Mouse (Mus musculus) frontal cortex, postnatal 25 days (tissue): ENCODE results near the gene Wdr62.
A peak's percentile ranks its signal among the peaks of the same experiment; 100 is the strongest.

ENCODE experiments used
- DNase-seq, 2 experiments: peaks; one replicate each; pipeline ENCODE4 v3.0.0; 2022; ENCODE audit warnings: low spot score in 2 of 2

Wdr62 gene

GRCm38 (mm10) chr7:30306083-30306779 is 26.0 kb upstream of the Wdr62 start:
- DNase-seq = no peak

- DNase-seq = no peak
These were observed 20.7 kb upstream of the Wdr62 start for GRCm38 (mm10) chr7:30300914-30301313.

GRCm38 (mm10) chr7:30297266-30297665 is 17.0 kb upstream of the Wdr62 start:
- no peak for DNase-seq

- DNase-seq = no peak
These were observed 16.6 kb upstream of the Wdr62 start for GRCm38 (mm10) chr7:30296816-30297215.

- no peak for DNase-seq
These were observed 14.9 kb upstream of the Wdr62 start for GRCm38 (mm10) chr7:30295103-30295502.

GRCm38 (mm10) chr7:30294296-30294695 is 14.1 kb upstream of the Wdr62 start:
- DNase-seq = no peak

- DNase-seq = no peak
These were observed 13.6 kb upstream of the Wdr62 start for GRCm38 (mm10) chr7:30293795-30294194.

GRCm38 (mm10) chr7:30291215-30292131 is 11.3 kb upstream of the Wdr62 start, which contains the start of gene Clip3:
Clip3 (plus strand) TSS chr7:30291728.
- DNase-seq = peak; percentile 83 to 84

GRCm38 (mm10) chr7:30289714-30290399 is 9.6 kb upstream of the Wdr62 start:
- DNase-seq = no peak

GRCm38 (mm10) chr7:30289071-30289713 is 9.0 kb upstream of the Wdr62 start:
- DNase-seq = no peak

GRCm38 (mm10) chr7:30288046-30288445 is 7.8 kb upstream of the Wdr62 start:
- no peak for DNase-seq

- DNase-seq = no peak
These were observed 6.6 kb upstream of the Wdr62 start for GRCm38 (mm10) chr7:30286701-30287410.

- DNase-seq = no peak
These were observed 2.5 kb upstream of the Wdr62 start for GRCm38 (mm10) chr7:30282740-30283139.

GRCm38 (mm10) chr7:30281522-30281921 is 1.3 kb upstream of the Wdr62 start:
- no peak for DNase-seq

GRCm38 (mm10) chr7:30280670-30281138 is 485 bp upstream of the Wdr62 start:
- DNase-seq = peak; percentile 72 to 76

GRCm38 (mm10) chr7:30279536-30279935 is 683 bp downstream of the Wdr62 start:
- no peak for DNase-seq

GRCm38 (mm10) chr7:30278911-30279310 is 1.3 kb downstream of the Wdr62 start:
- DNase-seq = no peak

- no peak for DNase-seq
These were observed 5.8 kb downstream of the Wdr62 start for GRCm38 (mm10) chr7:30274383-30274782.

- no peak for DNase-seq
These were observed 10.6 kb downstream of the Wdr62 start for GRCm38 (mm10) chr7:30269641-30270040.

- DNase-seq = no peak
These were observed 13.4 kb downstream of the Wdr62 start for GRCm38 (mm10) chr7:30266780-30267179.

- no peak for DNase-seq
These were observed 14.3 kb downstream of the Wdr62 start for GRCm38 (mm10) chr7:30265935-30266334.
